Mouse (Mus musculus) layer of hippocampus, adult 11-12 months (tissue): Measurements from ENCODE around the gene Itgb4.
A peak's percentile ranks its signal among the peaks of the same experiment; 100 is the strongest.

Experiments used
- DNase-seq: peaks from one replicate; pipeline ENCODE4 v3.0.0; 2022; ENCODE audit warnings: low spot score

Gene Itgb4

GRCm38 (mm10) chr11:115970006-115970673 is 4.4 kb upstream of the Itgb4 start:
- DNase-seq = no peak

- DNase-seq = no peak
Measured at GRCm38 (mm10) chr11:115971016-115971415, 3.5 kb upstream of the Itgb4 start.

GRCm38 (mm10) chr11:115975083-115975420 is 543 bp downstream of the Itgb4 start:
- no peak for DNase-seq

GRCm38 (mm10) chr11:115975544-115975943 is 1.0 kb downstream of the Itgb4 start:
- DNase-seq = no peak

GRCm38 (mm10) chr11:115982472-115982871 is 8.0 kb downstream of the Itgb4 start:
- DNase-seq = no peak

GRCm38 (mm10) chr11:115983291-115983690 is 8.8 kb downstream of the Itgb4 start:
- DNase-seq = no peak

- no peak for DNase-seq
Measured at GRCm38 (mm10) chr11:115989686-115990085, 15.2 kb downstream of the Itgb4 start.

- peak; percentile 57 for DNase-seq
Measured at GRCm38 (mm10) chr11:115992098-115992497, 17.6 kb downstream of the Itgb4 start.

- no peak for DNase-seq
Measured at GRCm38 (mm10) chr11:115995256-115995655, 20.7 kb downstream of the Itgb4 start.

- DNase-seq = no peak
Measured at GRCm38 (mm10) chr11:115997047-115997446, 22.5 kb downstream of the Itgb4 start.

GRCm38 (mm10) chr11:115997662-115998061 is 23.2 kb downstream of the Itgb4 start:
- DNase-seq = no peak

- no peak for DNase-seq
Measured at GRCm38 (mm10) chr11:115999027-115999426, 24.5 kb downstream of the Itgb4 start.

- peak; percentile 84 for DNase-seq
Measured at GRCm38 (mm10) chr11:115999538-116000143, 25.1 kb downstream of the Itgb4 start.

GRCm38 (mm10) chr11:116000607-116001006 is 26.1 kb downstream of the Itgb4 start:
- no peak for DNase-seq

GRCm38 (mm10) chr11:116001725-116002124 is 27.2 kb downstream of the Itgb4 start:
- no peak for DNase-seq

- DNase-seq = no peak
Measured at GRCm38 (mm10) chr11:116002894-116003293, 28.4 kb downstream of the Itgb4 start.

- DNase-seq = no peak
Measured at GRCm38 (mm10) chr11:116004186-116004823, 29.8 kb downstream of the Itgb4 start.

GRCm38 (mm10) chr11:116004840-116005700 is 30.6 kb downstream of the Itgb4 start:
- DNase-seq = peak; percentile 56

- no peak for DNase-seq
Measured at GRCm38 (mm10) chr11:116005701-116006419, 31.4 kb downstream of the Itgb4 start.

GRCm38 (mm10) chr11:116007095-116007850 is 32.8 kb downstream of the Itgb4 start:
- DNase-seq = no peak

GRCm38 (mm10) chr11:116008411-116008810 is 33.9 kb downstream of the Itgb4 start:
- DNase-seq = no peak
